Mouse (Mus musculus): ENCODE results near the gene Cdhr4. TPM values are rescaled to one million over a fixed set of nuclear protein-coding genes. Genes with fewer than 3 reads are reported as not detected.
A peak's percentile ranks its signal among the peaks of the same experiment; 100 is the strongest.
"Not testable (repeated sequence)": the region's sequence is repeated elsewhere in the genome, so short reads cannot be mapped to it uniquely, and the experiment has no call there.

Cdhr4 gene
- polyA plus RNA-seq, 1 experiment from 2014 or later = 2.5 TPM

- Histone ChIP-seq H3K9me3 (no peaks in the 10 kb centered on the region), H3K27ac (replicated peaks) (no peak within 1 kb of the TSS), H3K4me2 (no peak within 1 kb of the TSS), H3K36me3 (no peaks in the 10 kb centered on the region), H3K4me1 (replicated peaks) (no peaks in the 10 kb centered on the region), H3K4me3 (no peak within 1 kb of the TSS), H3K9ac (no peak within 1 kb of the TSS), H3K27me3 (no peaks in the 10 kb centered on the region)
- ATAC-seq (ENCODE audit: low FRiP score, low read depth) = no peak
- WGBS = 90% methylated on average over 5 of the region's 5 CpGs
Observed at GRCm38 (mm10) chr9:107996049-107996448, 3.8 kb downstream of the Cdhr4 start, which contains the start of gene Gm20662. TSS of gene Gm20662 (plus strand) at chr9:107996349.

DNA sequence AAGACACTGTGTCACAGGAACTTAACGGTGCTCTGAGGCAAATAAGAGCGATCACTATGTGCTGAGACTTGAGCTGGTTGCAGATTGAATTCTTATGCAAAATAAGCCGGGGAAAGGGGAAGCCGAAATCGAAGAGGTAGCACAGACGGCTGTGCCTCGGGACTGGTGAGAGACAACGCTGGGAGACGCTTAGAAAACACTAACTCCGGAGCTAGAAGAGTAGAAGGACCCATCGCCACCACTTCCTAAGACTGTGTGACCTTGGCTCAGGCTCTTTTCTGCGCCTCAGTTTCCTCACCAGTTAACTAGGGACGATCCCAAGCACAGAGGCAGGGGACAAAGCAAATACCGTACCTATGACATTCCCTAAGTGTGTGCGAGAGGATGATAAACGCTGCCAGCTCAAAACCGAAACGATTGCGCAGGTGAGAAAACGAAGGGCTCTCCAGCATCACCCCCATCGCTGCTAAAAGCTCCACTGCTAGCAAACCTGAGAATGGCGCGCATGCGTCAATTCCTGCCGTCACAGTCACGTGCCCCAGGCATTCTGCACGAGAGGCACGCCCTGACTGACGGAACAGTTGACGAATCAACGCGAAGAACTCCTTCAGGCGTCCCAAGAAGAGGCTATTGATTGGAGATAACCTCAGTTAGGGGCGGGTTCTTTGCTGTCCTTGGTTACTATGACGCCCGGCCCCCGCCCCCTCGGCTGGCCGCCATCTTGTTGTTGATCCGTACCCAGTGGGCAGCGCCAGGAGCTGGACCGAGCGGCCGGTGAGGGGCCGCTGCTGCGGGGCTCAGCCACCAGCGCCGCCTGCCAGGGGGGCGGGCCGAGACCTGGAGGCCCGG, 9.8 kb downstream of the Cdhr4 start, which contains the start of gene Ip6k1:
Gene Ip6k1 (plus strand): TSS at position 580 of the 849 bp plus-strand sequence.
- under 1% methylated on average over 51 of the region's 51 CpGs for WGBS
- ATAC-seq (ENCODE audit: low FRiP score, low read depth) = peak; percentile 99
- H3K27ac ChIP-seq (replicated peaks) = peak within 1 kb of the TSS; percentile 97

DNA sequence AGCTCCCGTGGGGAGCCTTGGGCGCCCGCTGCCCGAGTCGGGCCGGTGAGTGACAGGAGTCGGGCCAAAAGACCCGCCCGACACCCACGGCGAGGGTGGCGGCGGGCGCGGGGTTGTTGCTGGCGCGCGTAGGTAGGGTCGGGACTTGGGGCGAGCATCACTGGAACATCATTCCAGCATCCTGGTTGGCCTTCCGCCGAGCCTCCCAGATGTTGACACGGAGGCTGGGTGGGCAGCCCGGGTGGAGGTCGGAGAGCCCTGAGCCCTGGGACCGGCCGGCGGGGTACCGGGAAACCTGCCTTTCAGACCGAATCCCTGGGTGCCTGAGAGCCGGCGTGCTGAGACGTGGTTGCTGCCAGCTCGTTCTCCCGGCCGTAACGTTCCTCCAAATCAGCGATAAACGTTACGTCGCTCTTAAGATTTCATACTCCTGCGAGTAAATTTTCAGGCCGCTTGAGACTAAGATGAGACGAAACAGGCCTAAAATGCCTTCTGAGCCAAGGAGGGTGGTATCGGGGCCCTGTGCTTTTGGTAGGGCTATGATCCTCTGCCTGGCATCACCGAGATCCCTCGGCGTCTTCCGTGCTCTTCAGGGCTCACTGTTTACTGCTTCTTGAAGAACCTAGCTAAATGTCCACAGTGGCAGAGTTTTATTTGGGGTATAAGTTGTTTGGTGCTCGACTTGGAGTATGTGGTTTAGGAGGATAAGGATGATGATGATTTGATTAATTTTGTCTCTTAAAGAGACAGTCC, 10.7 kb downstream of the Cdhr4 start:
- ATAC-seq (ENCODE audit: low FRiP score, low read depth) = peak; percentile 60; the same call in 1 of the 2 replicates

More for the DNA sequence above, 9.8 kb downstream of the Cdhr4 start, which contains the start of gene Ip6k1:
- H3K4me2 ChIP-seq = peak within 1 kb of the TSS; percentile 76
- H3K27me3 ChIP-seq = no peaks in the 10 kb centered on the region
- peak within 1 kb of the TSS; percentile 95 for H3K9ac ChIP-seq
- H3K9me3 ChIP-seq = no peaks in the 10 kb centered on the region
- H3K4me1 ChIP-seq (replicated peaks) = peaks cover 34% of the 10 kb centered on the region
- peak within 1 kb of the TSS; percentile 86 for H3K4me3 ChIP-seq
- H3K36me3 ChIP-seq = no peaks in the 10 kb centered on the region

DNA sequence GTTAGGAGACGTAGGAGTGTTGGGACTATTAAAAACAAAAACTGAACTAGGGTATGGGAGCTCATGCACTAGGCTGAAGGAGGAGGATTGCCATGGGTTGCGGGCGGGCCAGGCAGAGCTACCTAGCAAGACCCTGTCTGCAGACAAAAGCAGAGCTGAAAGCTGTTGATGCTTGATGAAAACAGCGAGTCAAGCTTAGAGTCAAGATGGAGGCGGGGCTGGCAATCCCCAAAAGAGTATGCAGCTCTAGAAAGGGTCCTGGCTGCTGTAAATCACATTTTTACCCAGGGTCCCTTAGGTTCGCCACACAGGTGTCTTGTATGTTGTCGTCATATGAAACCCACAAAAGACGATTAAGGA, 11.2 kb downstream of the Cdhr4 start:
- Histone ChIP-seq H3K36me3 (no peaks in the 10 kb centered on the region), H3K4me1 (replicated peaks) (peaks cover 34% of the 10 kb centered on the region), H3K9ac (peak overlapping the region; percentile 95), H3K27ac (replicated peaks) (peak overlapping the region; percentile 97), H3K27me3 (no peaks in the 10 kb centered on the region), H3K9me3 (no peaks in the 10 kb centered on the region), H3K4me3 (peak overlapping the region; percentile 86), H3K4me2 (peak overlapping the region; percentile 76)
- WGBS = 10% methylated on average over 8 of the region's 8 CpGs
- ATAC-seq (ENCODE audit: low FRiP score, low read depth) = no peak

More for the DNA sequence above, 10.7 kb downstream of the Cdhr4 start:
- Histone ChIP-seq H3K27me3 (no peaks in the 10 kb centered on the region), H3K4me3 (peak overlapping the region; percentile 86), H3K36me3 (no peaks in the 10 kb centered on the region), H3K9me3 (no peaks in the 10 kb centered on the region), H3K27ac (replicated peaks) (peak overlapping the region; percentile 97), H3K9ac (peak overlapping the region; percentile 95), H3K4me1 (replicated peaks) (peaks cover 34% of the 10 kb centered on the region), H3K4me2 (peak overlapping the region; percentile 76)
- under 1% methylated on average over 43 of the region's 50 CpGs for WGBS

GRCm38 (mm10) chr9:108008041-108008440, 15.7 kb downstream of the Cdhr4 start:
- Histone ChIP-seq H3K9ac (no peak overlapping the region), H3K4me1 (replicated peaks) (peaks cover 27% of the 10 kb centered on the region), H3K4me2 (no peak overlapping the region), H3K4me3 (no peak overlapping the region), H3K27ac (replicated peaks) (no peak overlapping the region), H3K9me3 (no peaks in the 10 kb centered on the region), H3K36me3 (0 out of 2 replicates have a peak, but pooled peaks cover 3% of the 10 kb centered on the region), H3K27me3 (no peaks in the 10 kb centered on the region)
- ATAC-seq (ENCODE audit: low FRiP score, low read depth) = no peak
- 94% methylated on average over 5 of the region's 5 CpGs for WGBS

DNA sequence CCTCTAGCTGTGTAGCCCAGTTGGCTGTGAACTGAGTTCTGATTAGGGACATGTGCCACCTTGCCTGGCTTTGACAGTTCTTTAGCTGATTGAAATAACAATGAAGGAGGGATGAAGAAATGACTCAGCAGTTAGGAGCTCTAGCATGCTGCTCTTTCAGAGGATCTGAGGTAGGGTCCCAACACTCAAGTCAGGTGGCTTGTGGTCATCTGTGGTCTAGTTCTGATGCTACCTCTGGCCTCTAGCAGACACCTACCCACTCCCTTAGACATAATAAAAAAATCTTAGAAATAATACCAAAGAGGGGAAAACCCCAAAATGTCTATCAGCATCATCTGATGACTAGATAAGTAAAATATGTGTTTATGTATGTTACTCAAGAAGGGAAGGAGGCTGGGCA, 18.1 kb downstream of the Cdhr4 start:
- no peak overlapping the region for H3K9ac ChIP-seq
- ATAC-seq (ENCODE audit: low FRiP score, low read depth) = no peak

GRCm38 (mm10) chr9:108013577-108013976, 21.3 kb downstream of the Cdhr4 start:
- WGBS = 98% methylated on average over 2 of the region's 2 CpGs
- not testable (repeated sequence) for H3K4me1 ChIP-seq (replicated peaks); H3K4me3 ChIP-seq; H3K9ac ChIP-seq; H3K27ac ChIP-seq (replicated peaks); H3K9me3 ChIP-seq; H3K27me3 ChIP-seq; ATAC-seq (ENCODE audit: low FRiP score, low read depth); H3K4me2 ChIP-seq
- H3K36me3 ChIP-seq = peaks cover 12% of the 10 kb centered on the region; the same call in 1 of the 2 replicates

More for the DNA sequence above, 18.1 kb downstream of the Cdhr4 start:
- Histone ChIP-seq H3K4me1 (replicated peaks) (peaks cover 8% of the 10 kb centered on the region; the same call in 1 of the 2 replicates), H3K27ac (replicated peaks) (no peak overlapping the region), H3K36me3 (peaks cover 4% of the 10 kb centered on the region; the same call in 1 of the 2 replicates), H3K4me2 (no peak overlapping the region), H3K4me3 (no peak overlapping the region), H3K27me3 (no peaks in the 10 kb centered on the region), H3K9me3 (no peaks in the 10 kb centered on the region)

- Histone ChIP-seq H3K4me3 (no peak overlapping the region), H3K27me3 (no peaks in the 10 kb centered on the region), H3K27ac (replicated peaks) (no peak overlapping the region), H3K36me3 (peaks cover 12% of the 10 kb centered on the region; the same call in 1 of the 2 replicates), H3K9ac (no peak overlapping the region), H3K4me2 (no peak overlapping the region), H3K4me1 (replicated peaks) (0 out of 2 replicates have a peak, but pooled peaks cover 2% of the 10 kb centered on the region), H3K9me3 (no peaks in the 10 kb centered on the region)
- 89% methylated on average over 3 of the region's 3 CpGs for WGBS
- ATAC-seq (ENCODE audit: low FRiP score, low read depth) = no peak
Observed at GRCm38 (mm10) chr9:108017127-108017526, 24.8 kb downstream of the Cdhr4 start.

- no peak for ATAC-seq (ENCODE audit: low FRiP score, low read depth)
- no peaks in the 10 kb centered on the region for H3K9me3 ChIP-seq
- H3K4me1 ChIP-seq (replicated peaks) = 0 out of 2 replicates have a peak, but pooled peaks cover 2% of the 10 kb centered on the region
- no peaks in the 10 kb centered on the region for H3K27me3 ChIP-seq
- 94% methylated on average over 1 of the region's 1 CpGs for WGBS
- peaks cover 22% of the 10 kb centered on the region for H3K36me3 ChIP-seq
- no peak overlapping the region for H3K9ac ChIP-seq
- no peak overlapping the region for H3K27ac ChIP-seq (replicated peaks)
- no peak overlapping the region for H3K4me3 ChIP-seq
- no peak overlapping the region for H3K4me2 ChIP-seq
Observed at GRCm38 (mm10) chr9:108020741-108021140, 28.4 kb downstream of the Cdhr4 start.

GRCm38 (mm10) chr9:108023216-108023615, 30.9 kb downstream of the Cdhr4 start:
- H3K36me3 ChIP-seq = peaks cover 37% of the 10 kb centered on the region
- ATAC-seq (ENCODE audit: low FRiP score, low read depth) = no peak
- H3K9ac ChIP-seq = no peak overlapping the region
- no peak overlapping the region for H3K4me2 ChIP-seq
- H3K4me1 ChIP-seq (replicated peaks) = 0 out of 2 replicates have a peak, but pooled peaks cover 2% of the 10 kb centered on the region
- H3K27ac ChIP-seq (replicated peaks) = no peak overlapping the region
- H3K27me3 ChIP-seq = no peaks in the 10 kb centered on the region
- 87% methylated on average over 3 of the region's 3 CpGs for WGBS
- H3K9me3 ChIP-seq = no peaks in the 10 kb centered on the region
- no peak overlapping the region for H3K4me3 ChIP-seq

DNA sequence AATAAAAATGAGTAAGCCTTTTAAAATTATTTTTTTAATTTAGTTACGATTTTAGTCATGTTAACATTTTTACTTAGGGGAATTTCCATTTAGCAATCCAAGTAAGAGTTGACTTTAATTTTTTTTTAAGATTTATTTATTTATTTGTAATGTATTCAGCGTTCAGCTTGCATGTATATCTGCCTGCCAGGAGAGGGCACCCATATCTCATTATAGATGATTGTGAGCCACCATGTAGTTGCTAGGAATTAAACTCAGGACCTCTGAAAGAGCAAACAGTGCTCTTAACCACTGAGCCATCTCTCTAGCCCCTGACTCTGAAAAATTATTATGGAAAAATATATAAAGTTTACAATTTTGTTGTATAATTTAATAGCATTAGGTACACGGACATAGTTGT, 34.3 kb downstream of the Cdhr4 start:
- H3K27me3 ChIP-seq = no peaks in the 10 kb centered on the region
- no peaks in the 10 kb centered on the region for H3K4me1 ChIP-seq (replicated peaks)
- peaks cover 42% of the 10 kb centered on the region for H3K36me3 ChIP-seq
- 91% methylated on average over 3 of the region's 3 CpGs for WGBS
- H3K9ac ChIP-seq = no peak overlapping the region
- H3K27ac ChIP-seq (replicated peaks) = no peak overlapping the region
- H3K9me3 ChIP-seq = no peaks in the 10 kb centered on the region
- H3K4me3 ChIP-seq = no peak overlapping the region
- no peak for ATAC-seq (ENCODE audit: low FRiP score, low read depth)
- no peak overlapping the region for H3K4me2 ChIP-seq

GRCm38 (mm10) chr9:108027867-108028266, 35.6 kb downstream of the Cdhr4 start:
- peaks cover 52% of the 10 kb centered on the region for H3K36me3 ChIP-seq

More at GRCm38 (mm10) chr9:108027867-108028266, 35.6 kb downstream of the Cdhr4 start:
- H3K27me3 ChIP-seq = no peaks in the 10 kb centered on the region
- WGBS = 94% methylated on average over 3 of the region's 3 CpGs
- no peaks in the 10 kb centered on the region for H3K9me3 ChIP-seq
- H3K9ac ChIP-seq = no peak overlapping the region
- H3K27ac ChIP-seq (replicated peaks) = no peak overlapping the region
- no peak overlapping the region for H3K4me2 ChIP-seq
- ATAC-seq (ENCODE audit: low FRiP score, low read depth) = no peak
- H3K4me1 ChIP-seq (replicated peaks) = no peaks in the 10 kb centered on the region
- H3K4me3 ChIP-seq = no peak overlapping the region
